Mouse (Mus musculus): ENCODE measurements around the gene Tigit. TPM values are rescaled to one million over a fixed set of nuclear protein-coding genes. Genes with fewer than 3 reads are reported as not detected.

Gene Tigit
- 0.40 TPM in 1 of 2 replicates, not detected in the other for total RNA-seq (2012; rRNA removed)

- Histone ChIP-seq H3K4me3 (ENCODE audit: insufficient read depth in 1 of 2, low read depth in 1 of 2, low read length in 2 of 2, poor library complexity in 1 of 2, severe bottlenecking in 1 of 2) (no peak within 1 kb of the TSS), H3K9ac (ENCODE audit: insufficient read depth, low read depth, low read length, poor library complexity, severe bottlenecking) (no peak within 1 kb of the TSS), H3K27ac (ENCODE audit: insufficient read depth, low read depth, low read length, poor library complexity, severe bottlenecking) (no peak within 1 kb of the TSS), H3K4me1 (ENCODE audit: control insufficient read depth in 2 of 2, insufficient read depth in 2 of 2, low read length in 2 of 2, poor library complexity in 1 of 2) (peaks cover 0 to 2% of the 10 kb centered on the region in 2 experiments; a peak in 2 of 4 replicates), H3K36me3 (ENCODE audit: control insufficient read depth, insufficient read depth, low read length, poor library complexity, severe bottlenecking) (no peaks in the 10 kb centered on the region), H3K9me3 (ENCODE audit: control insufficient read depth, insufficient read depth, low read depth, low read length) (no peaks in the 10 kb centered on the region)
- in situ Hi-C loops (cut with MboI; ENCODE audit: low sequenced_read_pairs in 2 of 2, unreplicated experiment in 2 of 2): no loop called here
- no peak for TF ChIP-seq HCFC1 (IDR thresholded peaks at IDR 0.05; ENCODE audit: borderline replicate concordance, insufficient read depth, low read length)
- no peak for TF ChIP-seq ZC3H11A (IDR thresholded peaks at IDR 0.05; ENCODE audit: borderline replicate concordance, low read depth, low read length)
- no peak for TF ChIP-seq CHD2 (IDR thresholded peaks at IDR 0.05; ENCODE audit: low read depth, low read length)
- no peak for TF ChIP-seq MAFK (IDR thresholded peaks at IDR 0.05; ENCODE audit: insufficient read depth, low read depth, low read length)
- no peak for TF ChIP-seq ZNF384 (IDR thresholded peaks at IDR 0.05; ENCODE audit: low read depth, low read length)
- no peak for DNase-seq (ENCODE audit: low read depth, low spot score)
Measured at GRCm38 (mm10) chr16:43663978-43664579, at the start of gene Tigit. Gene Tigit, minus strand, starts transcription at chr16:43664146.

GRCm38 (mm10) chr16:43711361-43711760, 47.4 kb upstream of the Tigit start:
- no peak overlapping the region for H3K27ac ChIP-seq (ENCODE audit: insufficient read depth, low read depth, low read length, poor library complexity, severe bottlenecking)
- H3K36me3 ChIP-seq (ENCODE audit: control insufficient read depth, insufficient read depth, low read length, poor library complexity, severe bottlenecking): no peaks in the 10 kb centered on the region
- no peak for TF ChIP-seq CHD2 (IDR thresholded peaks at IDR 0.05; ENCODE audit: low read depth, low read length)
- H3K4me1 ChIP-seq (ENCODE audit: control insufficient read depth in 2 of 2, insufficient read depth in 2 of 2, low read length in 2 of 2, poor library complexity in 1 of 2): no peaks in the 10 kb centered on the region; a peak in 1 of 4 replicates
- no peaks in the 10 kb centered on the region for H3K9me3 ChIP-seq (ENCODE audit: control insufficient read depth, insufficient read depth, low read depth, low read length)
- H3K4me3 ChIP-seq (ENCODE audit: insufficient read depth in 1 of 2, low read depth in 1 of 2, low read length in 2 of 2, poor library complexity in 1 of 2, severe bottlenecking in 1 of 2): no peak overlapping the region
- no peak for DNase-seq (ENCODE audit: low read depth, low spot score)
- no peak overlapping the region for H3K9ac ChIP-seq (ENCODE audit: insufficient read depth, low read depth, low read length, poor library complexity, severe bottlenecking)
- in situ Hi-C loops (cut with MboI; ENCODE audit: low sequenced_read_pairs in 2 of 2, unreplicated experiment in 2 of 2): loop anchor here in 1 of 2 experiments (25.0 kb wide), 1 partner anchor 1549 kb away; no protein-coding TSS in a partner anchor

- in situ Hi-C loops (cut with MboI; ENCODE audit: low sequenced_read_pairs in 2 of 2, unreplicated experiment in 2 of 2): loop anchor here in 1 of 2 experiments (25.0 kb wide), 1 partner anchor 1548 kb away; no protein-coding TSS in a partner anchor
Measured at GRCm38 (mm10) chr16:43710651-43711050, 46.7 kb upstream of the Tigit start.

GRCm38 (mm10) chr16:43710134-43710475, 46.2 kb upstream of the Tigit start:
- in situ Hi-C loops (cut with MboI; ENCODE audit: low sequenced_read_pairs in 2 of 2, unreplicated experiment in 2 of 2): loop anchor here in 1 of 2 experiments (25.0 kb wide), 1 partner anchor 1548 kb away; no protein-coding TSS in a partner anchor
- no peak for TF ChIP-seq ZNF384 (IDR thresholded peaks at IDR 0.05; ENCODE audit: low read depth, low read length)
- TF ChIP-seq HCFC1 (IDR thresholded peaks at IDR 0.05; ENCODE audit: borderline replicate concordance, insufficient read depth, low read length): no peak
- TF ChIP-seq ZC3H11A (IDR thresholded peaks at IDR 0.05; ENCODE audit: borderline replicate concordance, low read depth, low read length): no peak
- TF ChIP-seq MAFK (IDR thresholded peaks at IDR 0.05; ENCODE audit: insufficient read depth, low read depth, low read length): no peak
- TF ChIP-seq CHD2 (IDR thresholded peaks at IDR 0.05; ENCODE audit: low read depth, low read length): no peak

More at GRCm38 (mm10) chr16:43710651-43711050, 46.7 kb upstream of the Tigit start:
- H3K4me1 ChIP-seq (ENCODE audit: control insufficient read depth in 2 of 2, insufficient read depth in 2 of 2, low read length in 2 of 2, poor library complexity in 1 of 2): no peaks in the 10 kb centered on the region; a peak in 1 of 4 replicates
- peak overlapping the region; percentile 22 to 42; a peak in 3 of 4 replicates for H3K4me3 ChIP-seq (ENCODE audit: insufficient read depth in 1 of 2, low read depth in 1 of 2, low read length in 2 of 2, poor library complexity in 1 of 2, severe bottlenecking in 1 of 2)
- H3K9me3 ChIP-seq (ENCODE audit: control insufficient read depth, insufficient read depth, low read depth, low read length): no peaks in the 10 kb centered on the region
- DNase-seq (ENCODE audit: low read depth, low spot score): no peak
- no peak overlapping the region for H3K9ac ChIP-seq (ENCODE audit: insufficient read depth, low read depth, low read length, poor library complexity, severe bottlenecking)
- no peak for TF ChIP-seq HCFC1 (IDR thresholded peaks at IDR 0.05; ENCODE audit: borderline replicate concordance, insufficient read depth, low read length)
- no peak for TF ChIP-seq ZNF384 (IDR thresholded peaks at IDR 0.05; ENCODE audit: low read depth, low read length)
- TF ChIP-seq ZC3H11A (IDR thresholded peaks at IDR 0.05; ENCODE audit: borderline replicate concordance, low read depth, low read length): no peak
- H3K27ac ChIP-seq (ENCODE audit: insufficient read depth, low read depth, low read length, poor library complexity, severe bottlenecking): no peak overlapping the region
- no peaks in the 10 kb centered on the region for H3K36me3 ChIP-seq (ENCODE audit: control insufficient read depth, insufficient read depth, low read length, poor library complexity, severe bottlenecking)

More at GRCm38 (mm10) chr16:43710134-43710475, 46.2 kb upstream of the Tigit start:
- no peak for DNase-seq (ENCODE audit: low read depth, low spot score)
- Histone ChIP-seq H3K9me3 (ENCODE audit: control insufficient read depth, insufficient read depth, low read depth, low read length) (no peaks in the 10 kb centered on the region), H3K9ac (ENCODE audit: insufficient read depth, low read depth, low read length, poor library complexity, severe bottlenecking) (no peak overlapping the region), H3K27ac (ENCODE audit: insufficient read depth, low read depth, low read length, poor library complexity, severe bottlenecking) (no peak overlapping the region), H3K4me1 (ENCODE audit: control insufficient read depth in 2 of 2, insufficient read depth in 2 of 2, low read length in 2 of 2, poor library complexity in 1 of 2) (no peaks in the 10 kb centered on the region; a peak in 1 of 4 replicates), H3K36me3 (ENCODE audit: control insufficient read depth, insufficient read depth, low read length, poor library complexity, severe bottlenecking) (no peaks in the 10 kb centered on the region), H3K4me3 (ENCODE audit: insufficient read depth in 1 of 2, low read depth in 1 of 2, low read length in 2 of 2, poor library complexity in 1 of 2, severe bottlenecking in 1 of 2) (peak overlapping the region in 1 of 2 experiments; percentile 42; a peak in 1 of 4 replicates)
